Mouse (Mus musculus) effector memory CD4-positive, alpha-beta T cell, adult 7 months (primary cell): ENCODE measurements around the gene Hmga2. TPM values are rescaled to one million over a fixed set of nuclear protein-coding genes. Genes with fewer than 3 reads are reported as not detected.

Source experiments
- polyA plus RNA-seq: library from polyadenylated mRNA; unstranded; fragments of 100-300 nt; shearing (Covaris generic); gene quantifications from one replicate; pipeline ENCODE4 v1.2.1, GENCODE M21; 2017

The Hmga2 gene
- not detected for polyA plus RNA-seq

DNA sequence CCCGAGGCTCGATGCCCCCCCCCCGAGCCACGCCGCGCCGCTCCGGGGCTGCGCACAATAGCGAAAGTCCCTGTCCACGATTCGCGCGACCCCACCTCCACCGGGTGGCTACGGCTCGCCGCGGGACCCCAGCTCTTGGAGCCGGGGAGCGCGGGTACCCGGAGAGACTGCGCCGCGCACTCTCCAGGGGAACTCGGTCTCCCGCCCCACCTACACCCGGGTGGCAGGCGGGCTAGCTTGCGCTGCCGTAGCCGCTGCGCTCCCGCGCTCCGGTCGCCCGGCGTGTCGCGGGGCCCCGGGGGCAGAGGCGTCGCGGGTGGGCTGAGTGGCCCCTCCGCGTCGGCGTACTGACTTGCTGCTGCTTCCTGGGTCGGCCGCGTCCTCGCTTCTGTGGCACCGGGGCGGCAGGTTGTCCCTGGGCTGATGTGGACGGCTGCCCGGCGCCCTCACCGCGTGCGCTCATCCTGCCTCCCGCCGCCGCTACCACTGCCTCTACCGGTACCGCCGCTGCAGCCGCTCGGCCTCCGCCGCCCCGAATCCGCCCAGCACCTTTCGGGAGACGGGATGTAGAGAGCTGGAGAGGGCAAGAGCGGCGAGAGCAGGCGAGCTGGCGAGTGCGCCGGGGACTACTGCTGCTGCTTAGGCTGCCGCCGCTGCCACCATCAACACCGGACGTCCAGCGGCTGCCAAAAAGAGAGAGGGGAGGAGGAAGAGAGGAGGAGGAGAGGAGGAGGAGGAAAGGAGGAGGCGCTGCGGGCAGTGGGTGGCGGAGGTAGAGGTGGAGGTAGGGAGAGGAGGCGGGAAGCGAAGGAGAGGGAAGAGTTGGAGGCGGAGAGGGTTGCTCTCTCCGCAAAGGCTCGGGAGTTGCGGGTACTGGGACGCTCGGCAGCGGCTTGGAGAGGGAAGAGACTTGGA is at the start of gene Hmga2:
Hmga2 (minus strand) TSS at position 869 of the 915 bp plus-strand sequence.

Other genes starting within 250 kb of the Hmga2 start
- gene Llph, start 249.4 kb downstream of the Hmga2 start, polyA plus RNA-seq, result 91.1 TPM